Mouse (Mus musculus): ENCODE measurements around the gene Galk1.

GRCm38 (mm10) chr11:115989686-115990085, 22.8 kb downstream of the Galk1 start:
- TF ChIP-seq MAFK (IDR thresholded peaks at IDR 0.05; ENCODE audit: insufficient read depth, low read depth, low read length), result no peak
- no peak for TF ChIP-seq ZNF384 (IDR thresholded peaks at IDR 0.05; ENCODE audit: low read depth, low read length)
- TF ChIP-seq CHD2 (IDR thresholded peaks at IDR 0.05; ENCODE audit: low read depth, low read length), result no peak
- TF ChIP-seq ZC3H11A (IDR thresholded peaks at IDR 0.05; ENCODE audit: borderline replicate concordance, low read depth, low read length), result no peak
- no peak for TF ChIP-seq HCFC1 (IDR thresholded peaks at IDR 0.05; ENCODE audit: borderline replicate concordance, insufficient read depth, low read length)

Measured in ES-E14 (cell line).